Mouse (Mus musculus): Measurements from ENCODE around the gene E2f6. TPM values are rescaled to one million over a fixed set of nuclear protein-coding genes. Genes with fewer than 3 reads are reported as not detected.

E2f6 gene
- total and polyA plus RNA-seq, 2 experiments from 2014 or later, result 20.0 to 21.2 TPM

- H3K27me3 ChIP-seq (ENCODE audit: insufficient read depth, low read length), result no peaks in the 10 kb centered on the region
- peak; percentile 25; the same call in 1 of the 2 replicates for ATAC-seq
- peak overlapping the region; percentile 50; the same call in 1 of the 2 replicates for H3K9ac ChIP-seq (replicated peaks; ENCODE audit: low read length)
- no peak for DNase-seq (ENCODE audit: low spot score)
- H3K27ac ChIP-seq, result no peak overlapping the region
- H3K4me3 ChIP-seq (ENCODE audit: low read length), result peak overlapping the region; percentile 52
- no peak for TF ChIP-seq CTCF (IDR thresholded peaks at IDR 0.05; ENCODE audit: low read depth)
- no peaks in the 10 kb centered on the region for H3K9me3 ChIP-seq (ENCODE audit: low read length)
- peaks cover 5% of the 10 kb centered on the region; the same call in 1 of the 2 replicates for H3K4me1 ChIP-seq (ENCODE audit: insufficient read depth, low read length)
- peak overlapping the region; percentile 95 for H3K4me2 ChIP-seq (ENCODE audit: low read depth, low read length)
- H3K36me3 ChIP-seq (ENCODE audit: insufficient read depth, low read length), result no peaks in the 10 kb centered on the region
- WGBS, result 5% methylated on average over 6 of the region's 6 CpGs
These were observed 10.9 kb upstream of the E2f6 start for GRCm38 (mm10) chr12:16799928-16800258.

- ATAC-seq, result peak; percentile 83
These were observed 10.4 kb upstream of the E2f6 start, which contains the start of gene Greb1 for GRCm38 (mm10) chr12:16800259-16800958. Gene Greb1, minus strand, starts transcription at chr12:16800886.

GRCm38 (mm10) chr12:16800959-16801315 is 9.8 kb upstream of the E2f6 start:
- Histone ChIP-seq H3K4me2 (ENCODE audit: low read depth, low read length) (peak overlapping the region; percentile 95), H3K9me3 (ENCODE audit: low read length) (no peaks in the 10 kb centered on the region), H3K27me3 (ENCODE audit: insufficient read depth, low read length) (no peaks in the 10 kb centered on the region), H3K4me3 (ENCODE audit: low read length) (peak overlapping the region; percentile 52), H3K27ac (no peak overlapping the region), H3K36me3 (ENCODE audit: insufficient read depth, low read length) (no peaks in the 10 kb centered on the region), H3K9ac (replicated peaks; ENCODE audit: low read length) (peak overlapping the region; percentile 50), H3K4me1 (ENCODE audit: insufficient read depth, low read length) (peaks cover 5% of the 10 kb centered on the region; the same call in 1 of the 2 replicates)
- TF ChIP-seq CTCF (IDR thresholded peaks at IDR 0.05; ENCODE audit: low read depth), result no peak
- ATAC-seq, result no peak
- DNase-seq (ENCODE audit: low spot score), result peak; percentile 17
- 3% methylated on average over 11 of the region's 12 CpGs for WGBS

More at GRCm38 (mm10) chr12:16800259-16800958, 10.4 kb upstream of the E2f6 start, which contains the start of gene Greb1:
- H3K4me3 ChIP-seq (ENCODE audit: low read length), result peak within 1 kb of the TSS; percentile 52
- H3K27me3 ChIP-seq (ENCODE audit: insufficient read depth, low read length), result no peaks in the 10 kb centered on the region
- WGBS, result under 1% methylated on average over 44 of the region's 53 CpGs
- H3K27ac ChIP-seq, result no peak within 1 kb of the TSS
- H3K9me3 ChIP-seq (ENCODE audit: low read length), result no peaks in the 10 kb centered on the region
- H3K36me3 ChIP-seq (ENCODE audit: insufficient read depth, low read length), result no peaks in the 10 kb centered on the region
- H3K4me2 ChIP-seq (ENCODE audit: low read depth, low read length), result peak within 1 kb of the TSS; percentile 95
- peak; percentile 47 for DNase-seq (ENCODE audit: low spot score)
- TF ChIP-seq CTCF (IDR thresholded peaks at IDR 0.05; ENCODE audit: low read depth), result no peak
- peaks cover 5% of the 10 kb centered on the region; the same call in 1 of the 2 replicates for H3K4me1 ChIP-seq (ENCODE audit: insufficient read depth, low read length)
- peak within 1 kb of the TSS; percentile 50 for H3K9ac ChIP-seq (replicated peaks; ENCODE audit: low read length)

- peaks cover 5% of the 10 kb centered on the region; the same call in 1 of the 2 replicates for H3K4me1 ChIP-seq (ENCODE audit: insufficient read depth, low read length)
- no peak for ATAC-seq
- H3K36me3 ChIP-seq (ENCODE audit: insufficient read depth, low read length), result no peaks in the 10 kb centered on the region
- H3K4me2 ChIP-seq (ENCODE audit: low read depth, low read length), result no peak overlapping the region
- H3K27me3 ChIP-seq (ENCODE audit: insufficient read depth, low read length), result no peaks in the 10 kb centered on the region
- no peak for TF ChIP-seq CTCF (IDR thresholded peaks at IDR 0.05; ENCODE audit: low read depth)
- DNase-seq (ENCODE audit: low spot score), result no peak
- 30% methylated on average over 5 of the region's 5 CpGs for WGBS
- no peaks in the 10 kb centered on the region for H3K9me3 ChIP-seq (ENCODE audit: low read length)
- no peak overlapping the region for H3K27ac ChIP-seq
- no peak overlapping the region for H3K9ac ChIP-seq (replicated peaks; ENCODE audit: low read length)
- no peak overlapping the region for H3K4me3 ChIP-seq (ENCODE audit: low read length)
These were observed 7.4 kb upstream of the E2f6 start for GRCm38 (mm10) chr12:16803237-16803955.

- Histone ChIP-seq H3K27me3 (ENCODE audit: insufficient read depth, low read length) (no peaks in the 10 kb centered on the region), H3K9ac (replicated peaks; ENCODE audit: low read length) (no peak overlapping the region), H3K36me3 (ENCODE audit: insufficient read depth, low read length) (no peaks in the 10 kb centered on the region), H3K4me3 (ENCODE audit: low read length) (no peak overlapping the region), H3K27ac (no peak overlapping the region), H3K9me3 (ENCODE audit: low read length) (no peaks in the 10 kb centered on the region), H3K4me1 (ENCODE audit: insufficient read depth, low read length) (peaks cover 5% of the 10 kb centered on the region; the same call in 1 of the 2 replicates), H3K4me2 (ENCODE audit: low read depth, low read length) (no peak overlapping the region)
- WGBS, result 29% methylated on average over 5 of the region's 5 CpGs
- no peak for ATAC-seq
- DNase-seq (ENCODE audit: low spot score), result no peak
- no peak for TF ChIP-seq CTCF (IDR thresholded peaks at IDR 0.05; ENCODE audit: low read depth)
These were observed 6.8 kb upstream of the E2f6 start for GRCm38 (mm10) chr12:16803956-16804430.

GRCm38 (mm10) chr12:16805511-16805910 is 5.3 kb upstream of the E2f6 start:
- WGBS, result 5% methylated on average over 5 of the region's 5 CpGs
- DNase-seq (ENCODE audit: low spot score) (peak; percentile 94), ATAC-seq (peak; percentile 80)
- no peak overlapping the region for H3K4me3 ChIP-seq (ENCODE audit: low read length)
- no peak overlapping the region for H3K9ac ChIP-seq (replicated peaks; ENCODE audit: low read length)
- H3K27ac ChIP-seq, result no peak overlapping the region
- peak; percentile 97 for TF ChIP-seq CTCF (IDR thresholded peaks at IDR 0.05; ENCODE audit: low read depth)
- no peaks in the 10 kb centered on the region for H3K4me1 ChIP-seq (ENCODE audit: insufficient read depth, low read length)
- no peaks in the 10 kb centered on the region for H3K9me3 ChIP-seq (ENCODE audit: low read length)
- no peaks in the 10 kb centered on the region for H3K36me3 ChIP-seq (ENCODE audit: insufficient read depth, low read length)
- no peak overlapping the region for H3K4me2 ChIP-seq (ENCODE audit: low read depth, low read length)
- H3K27me3 ChIP-seq (ENCODE audit: insufficient read depth, low read length), result no peaks in the 10 kb centered on the region

Data from hindbrain, postnatal 0 days (tissue).